Mouse (Mus musculus): ENCODE data around the gene Aftph. TPM values are rescaled to one million over a fixed set of nuclear protein-coding genes. Genes with fewer than 3 reads are reported as not detected.
A peak's percentile ranks its signal among the peaks of the same experiment; 100 is the strongest.

Gene Aftph
- total RNA-seq, 2 experiments from 2014 or later: 17.9 to 19.6 TPM

GRCm38 (mm10) chr11:20728044-20728443 is 13.3 kb downstream of the Aftph start:
- DNase-seq: no peak

- DNase-seq: no peak
Observed at GRCm38 (mm10) chr11:20723572-20723971, 17.8 kb downstream of the Aftph start.

GRCm38 (mm10) chr11:20712068-20712671 is 29.2 kb downstream of the Aftph start:
- DNase-seq: no peak

GRCm38 (mm10) chr11:20691000-20691399 is 50.4 kb downstream of the Aftph start:
- peak; percentile 66 for DNase-seq

DNA sequence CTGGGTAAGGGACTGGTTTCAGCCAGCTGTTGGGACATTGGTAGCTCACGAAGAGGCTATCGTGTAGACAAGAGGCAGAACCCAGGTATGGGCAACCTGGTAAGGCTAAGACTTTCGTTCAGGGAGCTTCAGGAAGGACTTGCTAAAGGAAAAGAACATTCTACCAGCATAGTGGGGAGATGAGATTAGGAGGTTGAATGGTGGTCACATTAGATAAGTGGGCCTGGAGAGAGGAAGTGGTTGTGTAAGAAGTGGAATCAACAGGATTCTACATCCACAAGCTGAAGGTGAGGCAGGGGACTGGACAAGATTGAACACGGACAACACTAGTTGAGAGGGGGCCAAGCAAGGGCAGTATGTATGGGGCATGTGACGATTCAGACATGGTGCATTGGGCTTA is 59.7 kb downstream of the Aftph start:
- no peak for DNase-seq

DNA sequence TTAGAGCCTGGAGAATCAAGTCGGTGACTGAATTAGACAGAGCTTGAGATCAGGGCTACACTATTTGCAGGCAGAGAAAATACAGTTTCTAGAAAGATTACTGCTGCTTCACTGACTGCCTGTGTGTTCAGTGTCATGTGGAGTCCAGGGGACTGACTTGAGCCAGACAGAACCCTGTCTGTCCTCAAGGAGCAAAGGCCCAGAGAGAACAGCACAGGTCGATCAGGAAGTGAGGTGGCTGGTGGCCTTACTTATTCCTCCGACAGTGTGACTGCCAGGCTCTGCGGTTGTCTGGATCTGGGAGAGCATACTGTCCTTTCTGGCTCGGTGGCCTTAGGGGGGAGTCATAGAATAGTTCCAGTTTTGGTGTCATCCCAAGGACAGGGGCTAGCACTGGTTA is 60.6 kb downstream of the Aftph start:
- DNase-seq: no peak

- DNase-seq: no peak
Observed at GRCm38 (mm10) chr11:20679396-20679795, 62.0 kb downstream of the Aftph start.

- no peak for DNase-seq
Observed at GRCm38 (mm10) chr11:20672513-20672912, 68.9 kb downstream of the Aftph start.

GRCm38 (mm10) chr11:20671789-20672392 is 69.5 kb downstream of the Aftph start:
- DNase-seq: no peak

GRCm38 (mm10) chr11:20664878-20665277 is 76.5 kb downstream of the Aftph start:
- no peak for DNase-seq

GRCm38 (mm10) chr11:20663580-20664198 is 77.7 kb downstream of the Aftph start:
- peak; percentile 15 for DNase-seq

- DNase-seq: no peak
Observed at GRCm38 (mm10) chr11:20662811-20663210, 78.6 kb downstream of the Aftph start.

GRCm38 (mm10) chr11:20661652-20662051 is 79.7 kb downstream of the Aftph start:
- peak; percentile 31 for DNase-seq

- no peak for DNase-seq
Observed at GRCm38 (mm10) chr11:20660111-20661097, 81.0 kb downstream of the Aftph start.

GRCm38 (mm10) chr11:20659094-20659493 is 82.3 kb downstream of the Aftph start:
- DNase-seq: peak; percentile 46

GRCm38 (mm10) chr11:20656711-20657057 is 84.7 kb downstream of the Aftph start:
- DNase-seq: peak; percentile 18

GRCm38 (mm10) chr11:20655795-20656710 is 85.3 kb downstream of the Aftph start:
- peak; percentile 53 for DNase-seq

GRCm38 (mm10) chr11:20651166-20651565 is 90.2 kb downstream of the Aftph start:
- DNase-seq: no peak

DNA sequence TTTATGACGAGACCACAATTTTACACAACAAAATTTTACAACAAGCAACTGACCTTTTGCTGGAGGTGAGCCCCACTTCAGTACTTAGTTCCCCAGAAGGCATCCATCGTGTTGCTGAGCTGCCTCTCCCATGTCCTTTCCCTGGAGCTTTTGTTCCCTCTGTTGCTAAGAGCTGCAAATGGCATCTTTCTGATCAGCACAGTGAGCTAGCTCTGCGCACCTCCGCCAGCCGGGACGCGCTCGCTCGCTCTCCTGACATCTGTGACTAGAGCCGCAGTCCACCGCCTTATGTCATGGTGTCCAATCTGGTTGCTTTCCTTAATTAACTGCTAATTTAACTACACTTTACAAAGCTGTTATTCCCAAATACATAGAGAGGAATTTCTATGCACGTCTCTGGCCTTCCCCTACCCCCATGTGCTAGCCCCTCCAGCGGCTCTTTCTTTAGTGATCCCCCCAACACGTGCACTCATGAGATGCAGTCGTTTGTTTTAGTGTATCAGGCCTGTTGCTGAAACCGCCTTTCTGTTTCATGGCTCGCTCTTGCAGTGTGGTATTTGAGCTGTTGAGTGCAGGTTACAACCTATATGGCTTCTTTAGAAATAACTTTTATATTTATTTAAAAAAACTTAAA is 91.3 kb downstream of the Aftph start:
- no peak for DNase-seq

DNA sequence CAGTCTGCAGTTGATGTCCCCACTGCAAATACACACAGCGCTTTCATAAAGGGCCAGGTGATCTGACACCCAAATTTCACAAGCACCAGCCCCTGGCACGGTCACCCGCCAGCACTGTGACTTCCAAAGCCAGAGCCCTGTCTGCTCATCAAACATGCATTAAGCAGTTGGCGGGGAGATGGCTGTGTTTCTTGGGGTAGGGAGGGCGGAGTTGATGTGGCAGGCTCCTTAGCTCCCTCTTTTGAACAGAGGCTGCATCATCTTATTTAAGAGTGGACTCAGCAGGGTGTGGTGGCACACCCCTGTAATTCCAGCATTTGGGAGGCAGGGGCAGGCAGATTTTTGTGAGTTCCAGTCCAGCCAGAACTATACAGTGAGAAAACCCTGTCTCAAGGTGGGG is 91.9 kb downstream of the Aftph start:
- DNase-seq: no peak

All from gastrocnemius, postnatal 10 days (tissue).